Mouse (Mus musculus) limb, embryonic 15.5 days (tissue): ENCODE measurements around the gene Ankrd10. TPM values are rescaled to one million over a fixed set of nuclear protein-coding genes. Genes with fewer than 3 reads are reported as not detected.

Experiments used
- ATAC-seq: fragments of 200-750 bp; cut with Nextera tagmentation; 2 replicates; pipeline ENCODE4 v1.8.0; 2017; ENCODE audit warnings: low read depth, moderate TSS enrichment; ENCODE audit not compliant: insufficient number of reproducible peaks, low FRiP score, low TSS enrichment
- H3K27ac ChIP-seq: fragments of 300-500 bp; sonication (generic); 2 replicates; pipeline ENCODE4 v1.5.1; 2015; ENCODE audit warnings: moderate library complexity, mild to moderate bottlenecking, inconsistent platforms
- H3K27me3 ChIP-seq: fragments of 300-500 bp; sonication (generic); 2 replicates; pipeline ENCODE4 v1.6.1; 2015; ENCODE audit warnings: inconsistent platforms
- H3K36me3 ChIP-seq: fragments of 300-500 bp; sonication (generic); 2 replicates; pipeline ENCODE4 v1.6.1; 2015; ENCODE audit warnings: inconsistent platforms
- H3K4me1 ChIP-seq: fragments of 300-500 bp; sonication (generic); 2 replicates; pipeline ENCODE4 v1.6.1; 2015; ENCODE audit warnings: inconsistent platforms
- H3K4me2 ChIP-seq: fragments of 300-500 bp; sonication (generic); 2 replicates; pipeline ENCODE4 v1.6.1; 2015; ENCODE audit warnings: mild to moderate bottlenecking, inconsistent platforms
- H3K4me3 ChIP-seq: fragments of 300-500 bp; sonication (generic); 2 replicates; pipeline ENCODE4 v1.5.1; 2015; ENCODE audit warnings: mild to moderate bottlenecking, inconsistent platforms
- H3K9ac ChIP-seq: fragments of 300-500 bp; sonication (generic); 2 replicates; pipeline ENCODE4 v1.6.1; 2015; ENCODE audit warnings: inconsistent platforms
- H3K9me3 ChIP-seq: fragments of 300-500 bp; sonication (generic); 2 replicates; pipeline ENCODE4 v1.6.1; 2016; ENCODE audit warnings: inconsistent platforms
- WGBS: fragments of 180-500 bp; shearing (Covaris S2); methylation state at CpG from one replicate; pipeline ENCODE4 v1.1.7; 2015; 5-methylcytosine and 5-hydroxymethylcytosine counted together
- polyA plus RNA-seq: library from polyadenylated mRNA; unstranded; fragments of >200 nt; fragmentation: Nextera tagmentation; extraction: Ambion mirVana; gene quantifications from 2 replicates; pipeline ENCODE4 v1.2.1, GENCODE M21; 2015

Gene Ankrd10
- polyA plus RNA-seq, 1 experiment from 2014 or later, result 83.0 TPM

- H3K36me3 ChIP-seq, result peaks cover 22% of the 10 kb centered on the region
- H3K9ac ChIP-seq, result peak overlapping the region; percentile 93
- peak overlapping the region; percentile 98 for H3K27ac ChIP-seq
- H3K4me1 ChIP-seq, result peaks cover 47% of the 10 kb centered on the region
- under 1% methylated on average over 39 of the region's 39 CpGs for WGBS
- no peaks in the 10 kb centered on the region for H3K27me3 ChIP-seq
- ATAC-seq, result no peak
- peak overlapping the region; percentile 99 for H3K4me3 ChIP-seq
- peak overlapping the region; percentile 83 for H3K4me2 ChIP-seq
- H3K9me3 ChIP-seq, result no peaks in the 10 kb centered on the region
Measured at GRCm38 (mm10) chr8:11634331-11635011, 1.1 kb downstream of the Ankrd10 start.

GRCm38 (mm10) chr8:11633414-11633813, 2.1 kb downstream of the Ankrd10 start:
- no peak overlapping the region for H3K9ac ChIP-seq
- no peak overlapping the region; the same call in 1 of the 2 replicates for H3K27ac ChIP-seq
- H3K9me3 ChIP-seq, result no peaks in the 10 kb centered on the region
- H3K36me3 ChIP-seq, result peaks cover 28% of the 10 kb centered on the region
- H3K4me2 ChIP-seq, result peak overlapping the region; percentile 83
- no peak for ATAC-seq
- WGBS, result 29% methylated on average over 7 of the region's 7 CpGs
- H3K4me1 ChIP-seq, result peaks cover 55% of the 10 kb centered on the region
- peak overlapping the region; percentile 99 for H3K4me3 ChIP-seq
- H3K27me3 ChIP-seq, result no peaks in the 10 kb centered on the region

GRCm38 (mm10) chr8:11632406-11632805, 3.2 kb downstream of the Ankrd10 start:
- Histone ChIP-seq H3K4me2 (peak overlapping the region; percentile 83), H3K4me3 (no peak overlapping the region), H3K36me3 (peaks cover 37% of the 10 kb centered on the region), H3K4me1 (peaks cover 57% of the 10 kb centered on the region), H3K9ac (no peak overlapping the region), H3K27ac (peak overlapping the region; percentile 33; the same call in 1 of the 2 replicates), H3K9me3 (no peaks in the 10 kb centered on the region), H3K27me3 (no peaks in the 10 kb centered on the region)
- ATAC-seq, result no peak
- 0% methylated on average over 2 of the region's 2 CpGs for WGBS

- peak overlapping the region; percentile 38; the same call in 1 of the 2 replicates for H3K27ac ChIP-seq
- ATAC-seq, result no peak
- H3K4me3 ChIP-seq, result no peak overlapping the region
- H3K4me1 ChIP-seq, result peaks cover 45% of the 10 kb centered on the region
- H3K4me2 ChIP-seq, result no peak overlapping the region
- peaks cover 54% of the 10 kb centered on the region for H3K36me3 ChIP-seq
- WGBS, result 83% methylated on average over 5 of the region's 5 CpGs
- H3K27me3 ChIP-seq, result no peaks in the 10 kb centered on the region
- H3K9ac ChIP-seq, result no peak overlapping the region
- H3K9me3 ChIP-seq, result no peaks in the 10 kb centered on the region
Measured at GRCm38 (mm10) chr8:11629206-11629605, 6.4 kb downstream of the Ankrd10 start.

GRCm38 (mm10) chr8:11628506-11629132, 6.9 kb downstream of the Ankrd10 start:
- 52% methylated on average over 7 of the region's 7 CpGs for WGBS
- H3K9me3 ChIP-seq, result no peaks in the 10 kb centered on the region
- H3K27me3 ChIP-seq, result no peaks in the 10 kb centered on the region
- H3K36me3 ChIP-seq, result peaks cover 55% of the 10 kb centered on the region
- no peak overlapping the region for H3K4me3 ChIP-seq
- peak overlapping the region; percentile 38; the same call in 1 of the 2 replicates for H3K27ac ChIP-seq
- ATAC-seq, result no peak
- H3K9ac ChIP-seq, result no peak overlapping the region
- peaks cover 39% of the 10 kb centered on the region for H3K4me1 ChIP-seq
- no peak overlapping the region for H3K4me2 ChIP-seq

- 79% methylated on average over 9 of the region's 9 CpGs for WGBS
Measured at GRCm38 (mm10) chr8:11627717-11628116, 7.8 kb downstream of the Ankrd10 start.

GRCm38 (mm10) chr8:11625084-11625483, 10.5 kb downstream of the Ankrd10 start:
- no peaks in the 10 kb centered on the region for H3K27me3 ChIP-seq
- H3K27ac ChIP-seq, result no peak overlapping the region
- H3K4me1 ChIP-seq, result peaks cover 10% of the 10 kb centered on the region
- WGBS, result 85% methylated on average over 4 of the region's 4 CpGs
- no peak overlapping the region for H3K9ac ChIP-seq
- ATAC-seq, result no peak
- peaks cover 59% of the 10 kb centered on the region for H3K36me3 ChIP-seq
- no peak overlapping the region for H3K4me2 ChIP-seq
- H3K9me3 ChIP-seq, result no peaks in the 10 kb centered on the region
- H3K4me3 ChIP-seq, result no peak overlapping the region

More at GRCm38 (mm10) chr8:11627717-11628116, 7.8 kb downstream of the Ankrd10 start:
- H3K36me3 ChIP-seq, result peaks cover 59% of the 10 kb centered on the region
- H3K27ac ChIP-seq, result no peak overlapping the region
- no peak overlapping the region for H3K4me3 ChIP-seq
- peaks cover 30% of the 10 kb centered on the region for H3K4me1 ChIP-seq
- no peak overlapping the region for H3K4me2 ChIP-seq
- no peaks in the 10 kb centered on the region for H3K27me3 ChIP-seq
- H3K9me3 ChIP-seq, result no peaks in the 10 kb centered on the region
- no peak for ATAC-seq
- H3K9ac ChIP-seq, result no peak overlapping the region

GRCm38 (mm10) chr8:11619091-11619490, 16.5 kb downstream of the Ankrd10 start:
- H3K4me1 ChIP-seq, result no peaks in the 10 kb centered on the region
- H3K36me3 ChIP-seq, result peaks cover 71% of the 10 kb centered on the region
- 89% methylated on average over 3 of the region's 3 CpGs for WGBS
- H3K9ac ChIP-seq, result no peak overlapping the region
- no peaks in the 10 kb centered on the region for H3K9me3 ChIP-seq
- no peak overlapping the region for H3K27ac ChIP-seq
- no peaks in the 10 kb centered on the region for H3K27me3 ChIP-seq
- no peak overlapping the region for H3K4me2 ChIP-seq
- H3K4me3 ChIP-seq, result no peak overlapping the region
- ATAC-seq, result no peak

- H3K9me3 ChIP-seq, result no peaks in the 10 kb centered on the region
- peaks cover 75% of the 10 kb centered on the region for H3K36me3 ChIP-seq
- WGBS, result 85% methylated on average over 2 of the region's 2 CpGs
- no peak overlapping the region for H3K9ac ChIP-seq
- no peak overlapping the region for H3K4me3 ChIP-seq
- H3K4me1 ChIP-seq, result no peaks in the 10 kb centered on the region
- H3K4me2 ChIP-seq, result no peak overlapping the region
- H3K27me3 ChIP-seq, result no peaks in the 10 kb centered on the region
- no peak overlapping the region for H3K27ac ChIP-seq
- no peak for ATAC-seq
Measured at GRCm38 (mm10) chr8:11618063-11618462, 17.5 kb downstream of the Ankrd10 start.

GRCm38 (mm10) chr8:11616294-11616693, 19.3 kb downstream of the Ankrd10 start:
- H3K4me3 ChIP-seq, result no peak overlapping the region
- 9% methylated on average over 1 of the region's 1 CpGs for WGBS
- no peaks in the 10 kb centered on the region for H3K4me1 ChIP-seq
- no peaks in the 10 kb centered on the region for H3K27me3 ChIP-seq
- no peak for ATAC-seq
- no peak overlapping the region for H3K27ac ChIP-seq
- no peak overlapping the region for H3K9ac ChIP-seq
- H3K9me3 ChIP-seq, result no peaks in the 10 kb centered on the region
- H3K4me2 ChIP-seq, result no peak overlapping the region
- peaks cover 78% of the 10 kb centered on the region for H3K36me3 ChIP-seq

GRCm38 (mm10) chr8:11614126-11614835, 21.3 kb downstream of the Ankrd10 start:
- Histone ChIP-seq H3K4me2 (no peak overlapping the region), H3K4me1 (no peaks in the 10 kb centered on the region), H3K27ac (no peak overlapping the region), H3K36me3 (peaks cover 81% of the 10 kb centered on the region), H3K9me3 (no peaks in the 10 kb centered on the region), H3K27me3 (no peaks in the 10 kb centered on the region), H3K9ac (no peak overlapping the region), H3K4me3 (no peak overlapping the region)
- 85% methylated on average over 6 of the region's 6 CpGs for WGBS
- ATAC-seq, result no peak

GRCm38 (mm10) chr8:11608848-11609247, 26.7 kb downstream of the Ankrd10 start:
- WGBS, result 96% methylated on average over 9 of the region's 9 CpGs
- peaks cover 70% of the 10 kb centered on the region for H3K36me3 ChIP-seq
- no peaks in the 10 kb centered on the region for H3K27me3 ChIP-seq
- H3K9ac ChIP-seq, result no peak overlapping the region
- H3K27ac ChIP-seq, result no peak overlapping the region
- ATAC-seq, result no peak
- no peak overlapping the region for H3K4me3 ChIP-seq
- no peak overlapping the region for H3K4me2 ChIP-seq
- no peaks in the 10 kb centered on the region for H3K4me1 ChIP-seq
- H3K9me3 ChIP-seq, result no peaks in the 10 kb centered on the region
